Mouse (Mus musculus): ENCODE results near the gene Syn2.

Gene Syn2

GRCm38 (mm10) chr6:115134501-115135331 lies at the start of gene Syn2:
TSS of gene Syn2 (plus strand) at chr6:115134902.
- DNase-seq = peak; percentile 65 to 66

GRCm38 (mm10) chr6:115085274-115085841 lies 49.3 kb upstream of the Syn2 start:
- DNase-seq = no peak

GRCm38 (mm10) chr6:115088314-115089106 lies 46.2 kb upstream of the Syn2 start:
- DNase-seq = no peak

GRCm38 (mm10) chr6:115091737-115092136 lies 43.0 kb upstream of the Syn2 start:
- DNase-seq = no peak

- no peak for DNase-seq
Observed at GRCm38 (mm10) chr6:115102542-115102941, 32.2 kb upstream of the Syn2 start.

GRCm38 (mm10) chr6:115111426-115111825 lies 23.3 kb upstream of the Syn2 start:
- DNase-seq = no peak

GRCm38 (mm10) chr6:115122181-115122580 lies 12.5 kb upstream of the Syn2 start:
- no peak for DNase-seq

- peak; percentile 83 to 88 for DNase-seq
Observed at GRCm38 (mm10) chr6:115123262-115124201, 11.2 kb upstream of the Syn2 start.

- no peak for DNase-seq
Observed at GRCm38 (mm10) chr6:115124675-115125357, 9.9 kb upstream of the Syn2 start.

GRCm38 (mm10) chr6:115125358-115125720 lies 9.4 kb upstream of the Syn2 start:
- DNase-seq = no peak

GRCm38 (mm10) chr6:115126232-115126785 lies 8.4 kb upstream of the Syn2 start:
- no peak for DNase-seq

- no peak for DNase-seq
Observed at GRCm38 (mm10) chr6:115126851-115127250, 7.9 kb upstream of the Syn2 start.

GRCm38 (mm10) chr6:115127255-115127824 lies 7.4 kb upstream of the Syn2 start:
- DNase-seq = no peak

- peak in 1 of 2 experiments; percentile 7 for DNase-seq
Observed at GRCm38 (mm10) chr6:115135332-115135649, 589 bp downstream of the Syn2 start.

GRCm38 (mm10) chr6:115136156-115136555 lies 1.5 kb downstream of the Syn2 start:
- no peak for DNase-seq

GRCm38 (mm10) chr6:115141446-115141845 lies 6.7 kb downstream of the Syn2 start:
- DNase-seq = no peak

GRCm38 (mm10) chr6:115161175-115161574 lies 26.5 kb downstream of the Syn2 start:
- no peak for DNase-seq

GRCm38 (mm10) chr6:115165863-115166470 lies 31.3 kb downstream of the Syn2 start:
- DNase-seq = no peak

GRCm38 (mm10) chr6:115168921-115169320 lies 34.2 kb downstream of the Syn2 start:
- no peak for DNase-seq

- no peak for DNase-seq
Observed at GRCm38 (mm10) chr6:115169518-115169917, 34.8 kb downstream of the Syn2 start.

- no peak for DNase-seq
Observed at GRCm38 (mm10) chr6:115174845-115175244, 40.1 kb downstream of the Syn2 start.
